8 mouse cellular contexts compared by ENCODE assay signal in the genomic region with DNA sequence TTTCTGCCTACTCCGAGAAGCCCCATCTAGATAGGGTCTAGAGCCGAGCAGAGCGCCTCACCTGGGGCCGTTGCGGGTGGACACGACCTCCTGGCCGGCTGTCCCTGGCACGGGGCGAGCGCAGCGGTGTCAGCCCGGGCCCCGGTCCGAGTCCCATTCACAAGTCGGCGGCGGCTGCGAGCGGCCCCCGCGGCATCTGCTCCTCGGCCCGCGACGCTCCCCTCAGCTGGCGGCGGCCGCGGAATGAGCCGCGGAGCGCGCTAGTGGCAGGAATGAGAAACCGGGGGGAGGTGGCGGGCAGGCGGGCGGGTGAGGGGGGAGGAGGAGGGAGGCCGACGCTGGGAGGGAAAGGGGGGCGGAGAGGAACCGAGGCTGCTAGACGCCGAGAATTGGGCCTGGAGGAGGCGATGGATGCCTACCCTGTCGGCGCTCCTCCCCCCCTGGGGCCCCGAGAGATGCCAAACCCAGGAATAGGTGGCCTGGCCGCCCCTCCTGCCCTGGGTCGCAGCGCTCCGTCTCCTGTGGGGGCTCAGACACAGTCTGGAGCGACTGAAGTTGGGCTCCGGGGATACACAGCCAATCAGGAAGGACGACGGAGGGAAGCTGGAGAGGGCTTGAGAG. TPM values are rescaled to one million over a fixed set of nuclear protein-coding genes. Genes with fewer than 3 reads are reported as not detected.
DNase-seq lines count a peak whose midpoint lies in the region; ATAC-seq and TF ChIP-seq lines count a peak whose summit lies in the region.

No protein-coding gene starts in this region.

- TF ChIP-seq EP300 in liver, embryonic 14.5 days (IDR thresholded peaks at IDR 0.05; ENCODE audit: low read depth), result no peak

- peak overlapping the region; percentile 75 for H3K9ac ChIP-seq in heart, embryonic 16.5 days (ENCODE audit: low read length)
- H3K9ac ChIP-seq in liver, embryonic 14.5 days (replicated peaks), result no peak overlapping the region
- peak overlapping the region; percentile 97 for H3K9ac ChIP-seq in neural tube, embryonic 15.5 days (replicated peaks)

- TF ChIP-seq POLR2A in embryonic fibroblast, embryonic 13.5 days (IDR thresholded peaks at IDR 0.05; ENCODE audit: low read depth, low read length), result peak; percentile 55

- no peaks in the 10 kb centered on the region for H3K9me3 ChIP-seq in heart, embryonic 16.5 days (replicated peaks; ENCODE audit: control insufficient read depth, low read length)
- no peaks in the 10 kb centered on the region for H3K9me3 ChIP-seq in liver, embryonic 14.5 days (ENCODE audit: control insufficient read depth, low read length)
- no peaks in the 10 kb centered on the region for H3K9me3 ChIP-seq in neural tube, embryonic 15.5 days (replicated peaks)

- WGBS in heart, embryonic 16.5 days, result 1% methylated on average over 53 of the region's 55 CpGs
- WGBS in liver, embryonic 14.5 days (ENCODE audit: insufficient replicate concordance), result 2% methylated on average over 45 of the region's 55 CpGs
- 1% methylated on average over 38 of the region's 55 CpGs for WGBS in neural tube, embryonic 15.5 days

- H3K4me2 ChIP-seq in heart, embryonic 16.5 days (ENCODE audit: low read depth, low read length), result peak overlapping the region; percentile 91
- H3K4me2 ChIP-seq in liver, embryonic 14.5 days (ENCODE audit: low read depth), result peak overlapping the region; percentile 3
- H3K4me2 ChIP-seq in neural tube, embryonic 15.5 days, result peak overlapping the region; percentile 66

- H3K36me3 ChIP-seq in heart, embryonic 16.5 days (ENCODE audit: control insufficient read depth, insufficient read depth), result no peaks in the 10 kb centered on the region
- H3K36me3 ChIP-seq in liver, embryonic 14.5 days (replicated peaks; ENCODE audit: control insufficient read depth, insufficient read depth, low read depth), result no peaks in the 10 kb centered on the region
- no peaks in the 10 kb centered on the region for H3K36me3 ChIP-seq in neural tube, embryonic 15.5 days

- peak overlapping the region; percentile 100 for H3K4me3 ChIP-seq in embryonic fibroblast, embryonic 13.5 days (ENCODE audit: insufficient read depth, low read length)
- peak overlapping the region; percentile 65 for H3K4me3 ChIP-seq in heart, embryonic 16.5 days (ENCODE audit: low read length)
- H3K4me3 ChIP-seq in liver, embryonic 14.5 days (ENCODE audit: insufficient read depth in 1 of 2, low read depth in 2 of 2, low read length in 2 of 2), result peak overlapping the region; percentile 13 to 16; a peak in 1 of 4 replicates
- peak overlapping the region; percentile 87 for H3K4me3 ChIP-seq in neural tube, embryonic 15.5 days (replicated peaks)

- H3K4me1 ChIP-seq in embryonic fibroblast, embryonic 13.5 days (ENCODE audit: control insufficient read depth, insufficient read depth, low read length), result no peaks in the 10 kb centered on the region
- peaks cover 7% of the 10 kb centered on the region for H3K4me1 ChIP-seq in heart, embryonic 16.5 days (ENCODE audit: control insufficient read depth, insufficient read depth, low read length)
- no peaks in the 10 kb centered on the region for H3K4me1 ChIP-seq in liver, embryonic 14.5 days (replicated peaks; ENCODE audit: control insufficient read depth in 2 of 2, insufficient read depth in 2 of 2, low read length in 1 of 2)
- peaks cover 25% of the 10 kb centered on the region for H3K4me1 ChIP-seq in neural tube, embryonic 15.5 days

- DNase-seq in cerebellum, adult 11 months, result peak; percentile 5
- peak; percentile 54 to 58 for DNase-seq in kidney, postnatal 25 days
- DNase-seq in liver, embryonic 14.5 days (ENCODE audit: low read depth in 3 of 3, low spot score in 3 of 3), result no peak
- peak; percentile 29 to 42 for DNase-seq in urinary bladder, postnatal 36 days (ENCODE audit: low spot score in 2 of 2)

- no peak for TF ChIP-seq CTCF in embryonic fibroblast, embryonic 13.5 days (IDR thresholded peaks at IDR 0.05; ENCODE audit: borderline replicate concordance, insufficient read depth, low read length)
- TF ChIP-seq CTCF in liver, embryonic 14.5 days (IDR thresholded peaks at IDR 0.05; ENCODE audit: low read depth), result no peak

- peak overlapping the region; percentile 97 for H3K27ac ChIP-seq in embryonic fibroblast, embryonic 13.5 days (ENCODE audit: insufficient read depth, low read length)
- H3K27ac ChIP-seq in heart, embryonic 16.5 days (ENCODE audit: low read length), result peak overlapping the region; percentile 81
- H3K27ac ChIP-seq in liver, embryonic 14.5 days, result no peak overlapping the region
- peak overlapping the region; percentile 97 for H3K27ac ChIP-seq in neural tube, embryonic 15.5 days (replicated peaks)

- peaks cover 43% of the 10 kb centered on the region for H3K27me3 ChIP-seq in heart, embryonic 16.5 days (ENCODE audit: control insufficient read depth, insufficient read depth, low read length)
- peaks cover 39% of the 10 kb centered on the region for H3K27me3 ChIP-seq in liver, embryonic 14.5 days (ENCODE audit: control insufficient read depth, insufficient read depth, low read length)
- H3K27me3 ChIP-seq in neural tube, embryonic 15.5 days (replicated peaks), result no peaks in the 10 kb centered on the region

- no peak; the same call in 1 of the 2 replicates for ATAC-seq in cerebellum, adult (ENCODE audit: insufficient number of reproducible peaks, low FRiP score, low TSS enrichment)
- ATAC-seq in heart, embryonic 16.5 days (replicated peaks; ENCODE audit: extremely low read depth, insufficient read depth, low FRiP score), result peak; percentile 71
- ATAC-seq in liver, embryonic 14.5 days (ENCODE audit: insufficient read depth), result no peak
- ATAC-seq in neural tube, embryonic 15.5 days (ENCODE audit: low FRiP score), result peak; percentile 77

RNA-seq across cellular contexts. Expression of a gene that starts 0.5 kb away (rescaled TPM):
- 367 and 681 TPM in 2 replicates for polyA plus RNA-seq in embryonic fibroblast, embryonic 13.5 days (2011; ENCODE audit: insufficient read length, low read depth, missing spikeins)
- polyA plus RNA-seq in heart, embryonic 16.5 days (2015; fragmentation: Nextera tagmentation; extraction: Ambion mirVana), result 44.2 and 46.0 TPM in 2 replicates
- 0.67 and 1.3 TPM in 2 replicates for polyA plus RNA-seq in liver, embryonic 14.5 days (2012; rRNA removed)
- 1.9 and 2.4 TPM in 2 replicates for polyA plus RNA-seq in liver, embryonic 14.5 days (2014; fragmentation: Nextera tagmentation; extraction: Ambion mirVana)
- polyA plus RNA-seq in neural tube, embryonic 15.5 days (2015; fragmentation: Nextera tagmentation; extraction: Ambion mirVana), result 51.6 and 61.2 TPM in 2 replicates

Comparison
In these comparisons a context has a peak if more than half of its experiments do, and no peak if none do; other contexts are left out.
1. DNase-seq: peak in cerebellum, adult 11 months (single experiment), kidney, postnatal 25 days (2 of 2) and urinary bladder, postnatal 36 days (2 of 2); none in liver, embryonic 14.5 days (0 of 3).
2. ATAC-seq: peak in heart, embryonic 16.5 days (single experiment) and neural tube, embryonic 15.5 days (single experiment); none in cerebellum, adult (single experiment) and liver, embryonic 14.5 days (single experiment).
3. H3K4me3 ChIP-seq: peak in every context shown above with its lines; median percentile 100 in embryonic fibroblast, embryonic 13.5 days; 87 in neural tube, embryonic 15.5 days; 65 in heart, embryonic 16.5 days; 14 in liver, embryonic 14.5 days.
4. H3K4me2 ChIP-seq: peak in every context shown above with its lines; median percentile 91 in heart, embryonic 16.5 days; 66 in neural tube, embryonic 15.5 days; 3 in liver, embryonic 14.5 days.
5. RNA of a gene that starts 0.5 kb away (polyA plus RNA-seq): 367 to 681 TPM in embryonic fibroblast, embryonic 13.5 days, 51.6 to 61.2 TPM in neural tube, embryonic 15.5 days and 44.2 to 46.0 TPM in heart, embryonic 16.5 days; 0.67 to 2.4 TPM in liver, embryonic 14.5 days; every median in the first group is over 10 times any median in the second.